Mouse (Mus musculus): ENCODE data around the gene Phf24.

GRCm38 (mm10) chr4:42953435-42954094 lies 37.1 kb downstream of the Phf24 start:
- TF ChIP-seq CTCF (IDR thresholded peaks at IDR 0.05 in 2 of 3, conservative IDR thresholded peaks at IDR 0.05 in 1 of 3; ENCODE audit: control insufficient read depth in 1 of 3, insufficient read depth in 1 of 3, low read depth in 2 of 3, low read length in 3 of 3, poor library complexity in 1 of 3, severe bottlenecking in 1 of 3) (no peak), HCFC1 (IDR thresholded peaks at IDR 0.05; ENCODE audit: low read depth, low read length) (no peak), POLR2A (IDR thresholded peaks at IDR 0.05; ENCODE audit: control insufficient read depth in 1 of 2, insufficient read depth in 1 of 2, low read depth in 1 of 2, low read length in 2 of 2, poor library complexity in 1 of 2) (no peak), SMC3 (IDR thresholded peaks at IDR 0.05; ENCODE audit: low read depth, low read length) (no peak), CHD1 (IDR thresholded peaks at IDR 0.05; ENCODE audit: low read depth, low read length) (no peak), CHD2 (IDR thresholded peaks at IDR 0.05; ENCODE audit: low read length) (no peak), TAL1 (IDR thresholded peaks at IDR 0.05; ENCODE audit: low read length) (no peak), SIN3A (IDR thresholded peaks at IDR 0.05; ENCODE audit: low read length) (no peak), RAD21 (IDR thresholded peaks at IDR 0.05; ENCODE audit: low read depth, low read length) (no peak), GATA1 (IDR thresholded peaks at IDR 0.05; ENCODE audit: low read depth, low read length) (no peak), EP300 (IDR thresholded peaks at IDR 0.05; ENCODE audit: low read depth in 1 of 2, low read length in 2 of 2) (no peak), TCF12 (IDR thresholded peaks at IDR 0.05; ENCODE audit: low read depth, low read length) (no peak), ZKSCAN1 (IDR thresholded peaks at IDR 0.05; ENCODE audit: low read depth, low read length) (no peak)

All from MEL (cell line).